Mouse (Mus musculus): Measurements from ENCODE around the gene Gsx1.

GRCm38 (mm10) chr5:147155449-147156133 lies 32.9 kb upstream of the Gsx1 start:
- no peak for TF ChIP-seq ZNF384 (IDR thresholded peaks at IDR 0.05; ENCODE audit: low read depth, low read length)
- TF ChIP-seq HCFC1 (IDR thresholded peaks at IDR 0.05; ENCODE audit: borderline replicate concordance, insufficient read depth, low read length) = no peak
- TF ChIP-seq ZC3H11A (IDR thresholded peaks at IDR 0.05; ENCODE audit: borderline replicate concordance, low read depth, low read length) = no peak
- TF ChIP-seq CHD2 (IDR thresholded peaks at IDR 0.05; ENCODE audit: low read depth, low read length) = no peak; the same call in 1 of the 2 replicates
- TF ChIP-seq MAFK (IDR thresholded peaks at IDR 0.05; ENCODE audit: insufficient read depth, low read depth, low read length) = no peak
